Mouse (Mus musculus) limb, embryonic 14.5 days (tissue): ENCODE measurements around the gene Creb3l2. TPM values are rescaled to one million over a fixed set of nuclear protein-coding genes. Genes with fewer than 3 reads are reported as not detected.
A peak's percentile ranks its signal among the peaks of the same experiment; 100 is the strongest.

ENCODE experiments used
- ATAC-seq: fragments of 200-750 bp; cut with Nextera tagmentation; 2 replicates; pipeline ENCODE4 v1.8.0; 2017; ENCODE audit warnings: low read depth, moderate number of reproducible peaks, moderate TSS enrichment; ENCODE audit not compliant: low FRiP score
- DNase-seq: peaks from one replicate; pipeline ENCODE4 v3.0.0-alpha.2; 2015; ENCODE audit warnings: low spot score
- H3K27ac ChIP-seq: fragments of 300-500 bp; sonication (generic); replicated peaks from 2 replicates; pipeline ENCODE4 v1.5.1; 2014; ENCODE audit warnings: low read depth, mild to moderate bottlenecking, low read length, moderate library complexity, mixed read lengths
- H3K27me3 ChIP-seq: fragments of 300-500 bp; sonication (generic); 2 replicates; pipeline ENCODE4 v1.6.1; 2014; ENCODE audit warnings: low read length, mixed read lengths; ENCODE audit not compliant: control insufficient read depth, insufficient read depth
- H3K36me3 ChIP-seq: fragments of 300-500 bp; sonication (generic); 2 replicates; pipeline ENCODE4 v1.6.1; 2014; ENCODE audit warnings: mild to moderate bottlenecking, low read length, moderate library complexity, mixed read lengths; ENCODE audit not compliant: control insufficient read depth, insufficient read depth
- H3K4me1 ChIP-seq: fragments of 300-500 bp; sonication (generic); 2 replicates; pipeline ENCODE4 v1.6.1; 2014; ENCODE audit warnings: antibody characterized with exemption, low read length, mixed read lengths; ENCODE audit not compliant: control insufficient read depth, insufficient read depth
- H3K4me2 ChIP-seq: fragments of 300-500 bp; sonication (generic); replicated peaks from 2 replicates; pipeline ENCODE4 v1.6.1; 2014; ENCODE audit warnings: low read depth, mild to moderate bottlenecking, low read length, moderate library complexity; ENCODE audit not compliant: severe bottlenecking
- H3K4me3 ChIP-seq: fragments of 300-500 bp; sonication (generic); replicated peaks from 2 replicates; pipeline ENCODE4 v1.5.1; 2014; ENCODE audit warnings: low read length
- H3K9ac ChIP-seq: fragments of 300-500 bp; sonication (generic); 2 replicates; pipeline ENCODE4 v1.6.1; 2014; ENCODE audit warnings: mild to moderate bottlenecking, low read depth, low read length, moderate library complexity; ENCODE audit not compliant: severe bottlenecking
- H3K9me3 ChIP-seq: fragments of 300-500 bp; sonication (generic); 2 replicates; pipeline ENCODE4 v1.6.1; 2016; ENCODE audit warnings: low read length; ENCODE audit not compliant: control insufficient read depth
- POLR2A ChIP-seq: fragments of 200-500 bp; IDR thresholded peaks from 2 replicates; pipeline ENCODE4 v1.8.0; 2012; ENCODE audit warnings: inconsistent platforms, mild to moderate bottlenecking, moderate library complexity, borderline replicate concordance; ENCODE audit not compliant: insufficient read depth, insufficient read length; ENCODE audit errors: extremely low read depth
- WGBS: fragments of 180-500 bp; shearing (Covaris S2); extraction: QIAGEN DNeasy Blood & Tissue Kit; methylation state at CpG from one replicate; pipeline ENCODE4 v1.1.7; 2014; 5-methylcytosine and 5-hydroxymethylcytosine counted together
- polyA plus RNA-seq, 2 experiments: library from polyadenylated mRNA; depleted of rRNA in 1 of 2; stranded (reverse) in 1 of 2; unstranded in 1 of 2; fragments of >200 nt; fragmentation: Nextera tagmentation in 1 of 2; extraction: Ambion mirVana in 1 of 2; gene quantifications; 2 replicates each; pipeline versions ENCODE4 v1.2.1 to v1.2.3; 2012 to 2014

Gene Creb3l2
- 51.7 and 60.1 TPM in 2 replicates for polyA plus RNA-seq (2012; rRNA removed)
- 44.4 and 48.2 TPM in 2 replicates for polyA plus RNA-seq (2014; fragmentation: Nextera tagmentation; extraction: Ambion mirVana)

DNA sequence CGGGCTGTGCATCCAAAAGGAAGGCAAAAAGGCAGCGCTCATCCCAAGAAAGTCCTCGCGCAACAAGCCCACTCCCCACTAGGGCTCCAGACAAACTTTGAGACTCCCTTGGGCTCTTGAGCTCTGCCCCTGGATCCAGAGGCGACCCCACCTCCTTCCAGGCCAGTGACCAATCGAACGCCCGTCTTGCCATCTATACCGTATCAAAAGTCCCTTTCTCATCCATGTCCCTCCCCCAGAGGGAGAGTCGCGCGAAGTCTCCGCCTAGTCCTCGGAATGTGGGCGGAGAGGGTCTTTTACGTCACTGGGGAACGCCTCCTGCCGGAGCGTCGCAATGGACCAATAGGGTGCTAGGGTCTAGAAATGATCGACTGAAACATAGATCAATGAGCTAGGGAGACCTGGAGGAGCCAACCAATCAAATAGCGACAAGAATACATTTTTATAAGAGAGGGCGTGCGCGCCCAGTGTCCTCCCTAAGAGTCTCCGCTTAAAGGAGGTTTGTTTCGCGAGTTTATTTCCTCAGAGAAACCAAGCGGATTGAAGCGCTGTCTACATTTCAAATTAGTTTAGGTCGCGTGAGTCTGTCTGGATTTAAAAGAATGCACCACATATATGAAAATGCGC, at the start of gene Creb3l2:
Creb3l2 (minus strand) TSS at position 106 of the 627 bp plus-strand sequence.
- WGBS, result under 1% methylated on average over 33 of the region's 33 CpGs
- Histone ChIP-seq H3K27me3 (no peaks in the 10 kb centered on the region), H3K4me3 (peak within 1 kb of the TSS; percentile 88), H3K36me3 (peaks cover 12% of the 10 kb centered on the region; the same call in 1 of the 2 replicates), H3K9me3 (peaks cover 4% of the 10 kb centered on the region; the same call in 1 of the 2 replicates), H3K27ac (peak within 1 kb of the TSS; percentile 94), H3K4me1 (peaks cover 19% of the 10 kb centered on the region), H3K4me2 (peak within 1 kb of the TSS; percentile 83), H3K9ac (peak within 1 kb of the TSS; percentile 91)
- DNase-seq (peak; percentile 100), ATAC-seq (peak; percentile 98)
- TF ChIP-seq POLR2A, result peak; percentile 70; the same call in 1 of the 2 replicates

DNA sequence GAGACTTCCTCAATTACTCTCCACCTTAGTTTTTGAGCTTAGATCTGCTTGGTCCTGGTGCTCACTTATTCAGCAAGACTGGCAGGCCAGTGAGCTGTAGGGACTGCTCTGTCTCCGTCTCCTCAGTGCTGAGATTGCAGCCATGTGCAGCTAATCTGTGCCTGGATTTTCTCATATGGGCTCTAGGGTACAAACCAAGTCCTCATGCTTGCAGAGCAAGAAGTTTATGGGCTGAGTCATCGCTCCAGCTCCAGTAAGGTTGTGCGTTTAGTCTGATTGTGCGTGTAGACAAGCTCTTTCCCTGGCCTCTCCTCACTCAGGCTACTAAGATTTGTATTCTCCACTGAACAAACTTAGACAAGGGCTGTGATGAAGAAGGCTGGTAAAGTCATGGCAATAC, 44.6 kb upstream of the Creb3l2 start:
- no peaks in the 10 kb centered on the region for H3K36me3 ChIP-seq
- no peak for TF ChIP-seq POLR2A
- whole genome bisulfite sequencing, result 65% methylated on average over 4 of the region's 4 CpGs
- no peaks in the 10 kb centered on the region for H3K4me1 ChIP-seq
- H3K4me3 ChIP-seq, result no peak overlapping the region
- no peak for ATAC-seq
- H3K9me3 ChIP-seq, result no peaks in the 10 kb centered on the region
- no peak for DNase-seq
- H3K27me3 ChIP-seq, result no peaks in the 10 kb centered on the region
- no peak overlapping the region for H3K9ac ChIP-seq
- no peak overlapping the region for H3K27ac ChIP-seq
- no peak overlapping the region for H3K4me2 ChIP-seq

DNA sequence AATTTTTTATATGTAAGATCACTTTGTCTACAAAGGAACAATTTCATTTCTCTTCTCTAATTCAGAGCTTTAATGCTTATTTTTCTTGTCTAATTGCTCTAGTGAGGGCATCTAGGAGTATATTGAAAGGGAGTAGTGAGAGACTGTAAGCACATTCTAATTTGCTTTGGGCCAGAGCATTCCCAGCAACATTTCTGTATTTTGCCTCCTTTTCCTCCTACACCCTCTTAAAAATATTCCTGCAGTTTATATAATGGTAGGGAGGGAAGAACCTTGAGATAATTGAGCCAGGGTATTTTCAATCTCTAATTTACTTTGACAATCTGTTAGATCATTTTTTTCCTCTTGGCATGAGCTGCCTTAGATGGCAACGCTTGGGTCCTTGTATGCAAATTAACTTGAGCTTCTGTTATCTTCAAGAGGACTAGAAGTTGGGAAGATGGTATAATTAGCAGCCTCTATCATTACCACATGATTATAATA, 42.7 kb upstream of the Creb3l2 start:
- Histone ChIP-seq H3K36me3 (no peaks in the 10 kb centered on the region), H3K4me3 (no peak overlapping the region), H3K27me3 (no peaks in the 10 kb centered on the region), H3K27ac (no peak overlapping the region), H3K4me1 (no peaks in the 10 kb centered on the region), H3K9ac (no peak overlapping the region), H3K9me3 (no peaks in the 10 kb centered on the region), H3K4me2 (no peak overlapping the region)
- 63% methylated on average over 1 of the region's 1 CpGs for WGBS
- TF ChIP-seq POLR2A, result no peak
- no peak for ATAC-seq
- DNase-seq, result no peak

DNA sequence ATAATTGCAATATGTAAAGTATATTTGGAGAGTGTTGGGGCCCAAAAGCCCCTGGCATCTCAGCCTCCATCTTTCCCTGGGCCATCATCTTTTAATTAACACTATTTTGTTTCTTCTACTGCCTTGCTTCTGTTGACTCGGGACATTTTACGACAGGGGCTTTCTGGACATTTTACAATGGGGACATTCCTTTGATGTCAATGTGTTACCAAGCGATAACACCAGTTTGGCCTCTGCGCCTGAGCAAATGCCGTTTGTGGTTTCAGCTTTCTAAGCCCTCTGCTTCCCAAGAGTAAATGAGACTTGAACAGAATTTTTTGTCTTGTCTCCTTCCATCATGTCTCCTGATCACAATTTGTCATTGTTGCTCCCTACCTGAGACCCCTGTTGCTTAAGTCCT, 41.3 kb upstream of the Creb3l2 start:
- TF ChIP-seq POLR2A, result no peak
- Histone ChIP-seq H3K27ac (no peak overlapping the region), H3K4me2 (no peak overlapping the region), H3K36me3 (no peaks in the 10 kb centered on the region), H3K27me3 (no peaks in the 10 kb centered on the region), H3K9me3 (no peaks in the 10 kb centered on the region), H3K4me1 (no peaks in the 10 kb centered on the region), H3K4me3 (no peak overlapping the region), H3K9ac (no peak overlapping the region)
- WGBS, result 13% methylated on average over 5 of the region's 5 CpGs
- ATAC-seq (no peak), DNase-seq (no peak)

DNA sequence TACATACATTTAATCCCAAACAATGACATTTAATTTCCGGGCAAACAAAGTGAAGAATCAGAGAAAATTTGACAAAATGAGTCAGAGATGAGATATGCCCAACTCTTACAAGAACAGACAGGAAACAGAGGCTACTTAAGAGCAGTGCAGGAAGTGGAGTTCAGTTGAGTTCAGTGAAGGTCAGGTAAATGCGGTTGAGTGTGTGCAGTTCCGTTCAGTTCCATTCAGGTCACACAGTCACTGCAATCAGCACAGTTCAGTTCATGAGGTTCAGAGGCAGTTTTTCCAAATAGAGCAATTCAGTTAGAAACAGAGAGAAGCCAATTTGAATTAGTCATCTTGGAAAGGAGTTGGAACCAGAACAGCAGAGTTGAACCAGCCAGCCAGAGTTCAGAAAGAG, 39.2 kb upstream of the Creb3l2 start:
- DNase-seq (no peak), ATAC-seq (no peak)
- Histone ChIP-seq H3K9ac (no peak overlapping the region), H3K4me1 (no peaks in the 10 kb centered on the region), H3K27me3 (no peaks in the 10 kb centered on the region), H3K27ac (no peak overlapping the region), H3K4me3 (no peak overlapping the region), H3K36me3 (no peaks in the 10 kb centered on the region), H3K9me3 (no peaks in the 10 kb centered on the region), H3K4me2 (no peak overlapping the region)
- no peak for TF ChIP-seq POLR2A
- 83% methylated on average over 3 of the region's 3 CpGs for WGBS
